Mouse (Mus musculus): Measurements from ENCODE around the gene Spns3. TPM values are rescaled to one million over a fixed set of nuclear protein-coding genes. Genes with fewer than 3 reads are reported as not detected.

The Spns3 gene
- total and polyA plus RNA-seq, 2 experiments = under 0.01 to 0.06 TPM

DNA sequence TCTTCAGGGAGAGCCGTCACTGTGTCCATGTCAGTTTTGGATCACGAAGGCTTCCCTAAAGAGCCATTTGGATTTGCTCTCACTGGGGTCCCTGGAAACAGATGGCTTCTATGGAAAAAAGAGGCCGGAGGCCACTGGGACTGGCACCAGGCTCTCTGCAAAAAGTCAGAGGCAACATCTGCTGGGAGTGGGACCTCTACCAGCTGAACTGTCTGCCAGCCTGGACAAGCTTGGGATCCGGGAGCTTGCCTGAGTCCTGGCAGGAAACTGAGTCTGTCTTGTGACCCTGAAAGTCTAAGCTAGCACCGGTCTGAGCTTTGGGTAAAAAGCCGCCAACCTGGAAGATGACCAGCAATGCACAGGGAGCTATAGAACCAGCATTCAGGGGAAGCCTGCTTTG, 78.9 kb downstream of the Spns3 start:
- no peak for TF ChIP-seq CTCF (IDR thresholded peaks at IDR 0.05; ENCODE audit: low read depth, low read length)
- no peak for TF ChIP-seq POLR2A (IDR thresholded peaks at IDR 0.05; ENCODE audit: extremely low read depth, insufficient read depth, low read length)
- Histone ChIP-seq H3K4me1 (ENCODE audit: control insufficient read depth, insufficient read depth, low read length) (peaks cover 62% of the 10 kb centered on the region), H3K27me3 (ENCODE audit: control insufficient read depth, insufficient read depth, low read length) (no peaks in the 10 kb centered on the region), H3K27ac (replicated peaks; ENCODE audit: insufficient read depth, low read depth, low read length) (no peak overlapping the region), H3K9ac (ENCODE audit: low read depth, low read length) (no peak overlapping the region), H3K4me3 (ENCODE audit: insufficient read depth, low read depth, low read length) (no peak overlapping the region), H3K79me2 (ENCODE audit: control insufficient read depth, insufficient read depth, low read length) (no peaks in the 10 kb centered on the region; the same call in 1 of the 2 replicates), H3K36me3 (ENCODE audit: control insufficient read depth, insufficient read depth, low read length) (no peaks in the 10 kb centered on the region)
- WGBS = 90% methylated on average over 6 of the region's 6 CpGs
- DNase-seq (ENCODE audit: extremely low read depth, low read depth, low spot score) = no peak

DNA sequence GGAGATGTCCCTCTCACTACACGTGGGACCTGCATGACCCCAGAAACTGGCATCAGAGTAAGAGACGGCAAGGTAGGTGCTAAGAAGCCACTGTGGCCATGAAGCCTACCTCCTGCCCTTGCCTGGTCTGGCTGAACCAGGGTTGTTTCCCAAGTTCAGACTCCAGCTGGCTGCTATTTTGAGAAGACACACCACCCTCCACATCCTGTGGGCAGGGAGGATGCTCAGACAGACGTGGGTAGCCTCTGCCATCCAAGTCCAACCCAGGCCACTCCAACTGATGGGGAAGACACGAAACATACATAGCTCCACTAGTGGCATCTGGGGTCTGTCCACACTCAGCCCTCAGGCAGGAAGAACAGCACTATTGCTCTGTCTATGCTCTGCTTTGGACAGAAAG, 80.3 kb downstream of the Spns3 start:
- H3K36me3 ChIP-seq (ENCODE audit: control insufficient read depth, insufficient read depth, low read length) = no peaks in the 10 kb centered on the region
- H3K4me3 ChIP-seq (ENCODE audit: insufficient read depth, low read depth, low read length) = no peak overlapping the region
- H3K79me2 ChIP-seq (ENCODE audit: control insufficient read depth, insufficient read depth, low read length) = no peaks in the 10 kb centered on the region; the same call in 1 of the 2 replicates
- no peak overlapping the region for H3K9ac ChIP-seq (ENCODE audit: low read depth, low read length)
- peaks cover 51% of the 10 kb centered on the region for H3K4me1 ChIP-seq (ENCODE audit: control insufficient read depth, insufficient read depth, low read length)
- TF ChIP-seq POLR2A (IDR thresholded peaks at IDR 0.05; ENCODE audit: extremely low read depth, insufficient read depth, low read length) = no peak
- TF ChIP-seq CTCF (IDR thresholded peaks at IDR 0.05; ENCODE audit: low read depth, low read length) = no peak
- WGBS = 68% methylated on average over 4 of the region's 4 CpGs
- no peaks in the 10 kb centered on the region for H3K27me3 ChIP-seq (ENCODE audit: control insufficient read depth, insufficient read depth, low read length)
- no peak overlapping the region for H3K27ac ChIP-seq (replicated peaks; ENCODE audit: insufficient read depth, low read depth, low read length)
- DNase-seq (ENCODE audit: extremely low read depth, low read depth, low spot score) = no peak

DNA sequence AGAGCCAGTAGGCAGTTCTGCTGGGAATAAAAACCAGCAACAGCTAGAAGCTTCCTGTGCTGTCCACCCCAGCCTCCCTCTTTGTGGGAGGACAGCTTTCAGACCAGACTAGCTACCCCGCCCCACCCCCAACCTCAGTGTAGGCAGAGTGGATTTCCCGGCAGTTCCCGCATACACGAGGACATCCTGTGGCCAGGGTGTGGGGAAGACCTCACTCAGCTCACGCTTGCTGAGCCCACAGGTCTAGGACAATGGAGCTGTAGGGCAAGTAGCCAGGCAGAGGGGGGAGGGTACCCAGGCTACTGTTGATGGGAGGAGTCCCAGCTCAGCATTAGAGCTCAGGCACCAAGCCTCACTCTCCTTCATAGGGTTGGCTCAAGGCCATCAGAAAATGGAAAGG, 81.1 kb downstream of the Spns3 start:
- peak; percentile 41 for DNase-seq (ENCODE audit: extremely low read depth, low read depth, low spot score)
- WGBS = 39% methylated on average over 5 of the region's 5 CpGs

GRCm38 (mm10) chr11:72468525-72468924, 81.8 kb downstream of the Spns3 start:
- Histone ChIP-seq H3K36me3 (ENCODE audit: control insufficient read depth, insufficient read depth, low read length) (no peaks in the 10 kb centered on the region; the same call in 1 of the 2 replicates), H3K4me3 (ENCODE audit: insufficient read depth, low read depth, low read length) (no peak overlapping the region), H3K27ac (replicated peaks; ENCODE audit: insufficient read depth, low read depth, low read length) (peak overlapping the region; percentile 44), H3K9ac (ENCODE audit: low read depth, low read length) (no peak overlapping the region), H3K27me3 (ENCODE audit: control insufficient read depth, insufficient read depth, low read length) (no peaks in the 10 kb centered on the region), H3K4me1 (ENCODE audit: control insufficient read depth, insufficient read depth, low read length) (peaks cover 42% of the 10 kb centered on the region), H3K79me2 (ENCODE audit: control insufficient read depth, insufficient read depth, low read length) (no peaks in the 10 kb centered on the region; the same call in 1 of the 2 replicates)
- no peak for TF ChIP-seq CTCF (IDR thresholded peaks at IDR 0.05; ENCODE audit: low read depth, low read length)
- no peak for TF ChIP-seq POLR2A (IDR thresholded peaks at IDR 0.05; ENCODE audit: extremely low read depth, insufficient read depth, low read length)
- DNase-seq (ENCODE audit: extremely low read depth, low read depth, low spot score) = no peak
- 67% methylated on average over 5 of the region's 5 CpGs for WGBS

More for the DNA sequence above, 81.1 kb downstream of the Spns3 start:
- no peaks in the 10 kb centered on the region; the same call in 1 of the 2 replicates for H3K36me3 ChIP-seq (ENCODE audit: control insufficient read depth, insufficient read depth, low read length)
- no peaks in the 10 kb centered on the region for H3K27me3 ChIP-seq (ENCODE audit: control insufficient read depth, insufficient read depth, low read length)
- H3K4me1 ChIP-seq (ENCODE audit: control insufficient read depth, insufficient read depth, low read length) = peaks cover 49% of the 10 kb centered on the region
- no peak overlapping the region for H3K4me3 ChIP-seq (ENCODE audit: insufficient read depth, low read depth, low read length)
- TF ChIP-seq CTCF (IDR thresholded peaks at IDR 0.05; ENCODE audit: low read depth, low read length) = no peak
- TF ChIP-seq POLR2A (IDR thresholded peaks at IDR 0.05; ENCODE audit: extremely low read depth, insufficient read depth, low read length) = no peak
- no peak overlapping the region for H3K9ac ChIP-seq (ENCODE audit: low read depth, low read length)
- no peaks in the 10 kb centered on the region; the same call in 1 of the 2 replicates for H3K79me2 ChIP-seq (ENCODE audit: control insufficient read depth, insufficient read depth, low read length)
- H3K27ac ChIP-seq (replicated peaks; ENCODE audit: insufficient read depth, low read depth, low read length) = peak overlapping the region; percentile 44

GRCm38 (mm10) chr11:72466694-72467507, 83.4 kb downstream of the Spns3 start:
- no peak for TF ChIP-seq CTCF (IDR thresholded peaks at IDR 0.05; ENCODE audit: low read depth, low read length)
- no peak for TF ChIP-seq POLR2A (IDR thresholded peaks at IDR 0.05; ENCODE audit: extremely low read depth, insufficient read depth, low read length)
- DNase-seq (ENCODE audit: extremely low read depth, low read depth, low spot score) = peak; percentile 24
- H3K27ac ChIP-seq (replicated peaks; ENCODE audit: insufficient read depth, low read depth, low read length) = peak overlapping the region; percentile 20
- no peaks in the 10 kb centered on the region for H3K27me3 ChIP-seq (ENCODE audit: control insufficient read depth, insufficient read depth, low read length)
- no peak overlapping the region for H3K4me3 ChIP-seq (ENCODE audit: insufficient read depth, low read depth, low read length)
- peaks cover 38% of the 10 kb centered on the region for H3K4me1 ChIP-seq (ENCODE audit: control insufficient read depth, insufficient read depth, low read length)
- WGBS = 20% methylated on average over 11 of the region's 11 CpGs
- H3K9ac ChIP-seq (ENCODE audit: low read depth, low read length) = no peak overlapping the region
- H3K79me2 ChIP-seq (ENCODE audit: control insufficient read depth, insufficient read depth, low read length) = no peaks in the 10 kb centered on the region; the same call in 1 of the 2 replicates
- peaks cover 9% of the 10 kb centered on the region for H3K36me3 ChIP-seq (ENCODE audit: control insufficient read depth, insufficient read depth, low read length)
